Mouse (Mus musculus) C2C12 (cell line): ENCODE measurements around the gene Ntn1. TPM values are rescaled to one million over a fixed set of nuclear protein-coding genes. Genes with fewer than 3 reads are reported as not detected.

Experiments
- H3K27me3 ChIP-seq: one replicate; pipeline ENCODE4 v1.6.1; 2011; ENCODE audit not compliant: control insufficient read depth, insufficient read depth, insufficient read length
- H3K36me3 ChIP-seq: one replicate; pipeline ENCODE4 v1.6.1; 2011; ENCODE audit not compliant: control insufficient read depth, insufficient read depth
- H3K4me3 ChIP-seq: one replicate; pipeline ENCODE4 v1.5.1; 2011; ENCODE audit warnings: mild to moderate bottlenecking, control low read depth; ENCODE audit not compliant: poor library complexity, insufficient read depth, severe bottlenecking
- H3K79me2 ChIP-seq: one replicate; pipeline ENCODE4 v1.6.1; 2011; ENCODE audit not compliant: control insufficient read depth, insufficient read depth
- H3K79me3 ChIP-seq: one replicate; pipeline ENCODE4 v1.6.1; 2011; ENCODE audit warnings: low read depth, control low read depth
- H3ac ChIP-seq: one replicate; pipeline ENCODE3; 2011; ENCODE audit warnings: low read depth; ENCODE audit not compliant: control insufficient read depth, insufficient read length
- CEBPB ChIP-seq: IDR thresholded peaks from one replicate; pipeline ENCODE4 v1.6.1; 2011; ENCODE audit warnings: low read depth, mild to moderate bottlenecking, control low read depth, moderate library complexity
- CTCF ChIP-seq: IDR thresholded peaks from one replicate; pipeline ENCODE4 v1.5.1; 2011; ENCODE audit not compliant: control insufficient read depth, insufficient read depth, insufficient read length
- FOSL1 ChIP-seq: IDR thresholded peaks from one replicate; pipeline ENCODE4 v1.8.0; 2011; ENCODE audit warnings: mild to moderate bottlenecking, low read length; ENCODE audit not compliant: poor library complexity, insufficient read depth, severe bottlenecking
- MAX ChIP-seq: IDR thresholded peaks from one replicate; pipeline ENCODE4 v1.6.1; 2011; ENCODE audit warnings: mild to moderate bottlenecking, control low read depth
- MYOD1 ChIP-seq: IDR thresholded peaks from one replicate; pipeline ENCODE4 v1.6.1; 2011; ENCODE audit warnings: low read depth; ENCODE audit not compliant: control insufficient read depth, insufficient read length
- MYOG ChIP-seq: IDR thresholded peaks from one replicate; pipeline ENCODE4 v1.6.1; 2011; ENCODE audit not compliant: control insufficient read depth, insufficient read length; ENCODE audit errors: extremely low read depth
- USF1 ChIP-seq: IDR thresholded peaks from one replicate; pipeline ENCODE4 v1.6.1; 2011; ENCODE audit warnings: low read depth, mild to moderate bottlenecking, control low read depth, moderate library complexity
- polyA plus RNA-seq: library from polyadenylated mRNA; unstranded; fragments of >200 nt; fragmentation: generic; extraction: Trizol; gene quantifications from one replicate; pipeline ENCODE4 v1.2.1, GENCODE M21; 2012; ENCODE audit warnings: missing spikeins

Ntn1 gene
- polyA plus RNA-seq, 1 experiment: 19.4 TPM

DNA sequence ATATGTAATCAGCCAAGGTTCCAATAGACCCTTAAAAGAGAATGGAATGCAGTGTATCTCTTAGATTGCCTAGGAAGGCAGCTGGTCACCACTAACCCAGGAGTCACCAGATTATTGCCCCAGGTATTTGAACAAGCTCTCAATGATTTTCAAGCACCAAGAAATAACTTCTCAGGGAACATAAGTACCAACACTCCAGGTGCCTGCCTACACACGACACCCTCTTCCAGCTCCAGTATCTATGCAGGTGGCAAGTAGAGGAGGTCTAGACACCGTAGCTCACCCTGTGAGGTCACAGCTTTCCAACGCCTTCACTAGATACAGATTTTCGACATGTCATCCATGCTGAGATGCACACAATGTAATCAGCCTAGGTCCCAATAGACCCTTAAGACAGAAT is 99.0 kb downstream of the Ntn1 start:
- H3K79me2 ChIP-seq: peaks cover 23% of the 10 kb centered on the region
- H3K79me3 ChIP-seq: no peaks in the 10 kb centered on the region
- H3K27me3 ChIP-seq: no peaks in the 10 kb centered on the region
- peaks cover 3% of the 10 kb centered on the region for H3K36me3 ChIP-seq
- no peak overlapping the region for H3K4me3 ChIP-seq
- TF ChIP-seq FOSL1: no peak
- no peak overlapping the region for H3ac ChIP-seq

DNA sequence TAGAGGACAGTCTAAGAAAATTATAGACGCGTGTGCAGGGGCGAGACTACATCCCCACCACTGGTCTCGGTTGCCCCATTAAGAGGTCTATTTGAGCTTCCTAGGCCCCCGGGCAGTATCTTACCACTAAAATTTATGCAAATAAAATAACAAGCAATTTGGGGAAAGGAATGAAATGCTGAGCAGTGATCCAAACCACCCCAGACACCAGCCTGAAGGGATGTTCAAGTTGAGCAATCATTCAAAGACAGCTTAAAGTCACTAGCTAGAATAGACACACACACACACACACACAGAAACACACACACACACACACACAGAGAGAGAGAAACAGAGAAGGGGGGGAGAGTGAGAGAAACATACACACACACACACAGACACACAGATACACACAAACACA is 105.1 kb downstream of the Ntn1 start:
- peaks cover 10% of the 10 kb centered on the region for H3K79me2 ChIP-seq
- H3K27me3 ChIP-seq: no peaks in the 10 kb centered on the region
- no peaks in the 10 kb centered on the region for H3K79me3 ChIP-seq
- TF ChIP-seq MYOG (no peak), FOSL1 (no peak), MYOD1 (no peak), MAX (no peak), USF1 (no peak), CTCF (no peak), CEBPB (no peak)
- no peaks in the 10 kb centered on the region for H3K36me3 ChIP-seq
- no peak overlapping the region for H3K4me3 ChIP-seq
- no peak overlapping the region for H3ac ChIP-seq

DNA sequence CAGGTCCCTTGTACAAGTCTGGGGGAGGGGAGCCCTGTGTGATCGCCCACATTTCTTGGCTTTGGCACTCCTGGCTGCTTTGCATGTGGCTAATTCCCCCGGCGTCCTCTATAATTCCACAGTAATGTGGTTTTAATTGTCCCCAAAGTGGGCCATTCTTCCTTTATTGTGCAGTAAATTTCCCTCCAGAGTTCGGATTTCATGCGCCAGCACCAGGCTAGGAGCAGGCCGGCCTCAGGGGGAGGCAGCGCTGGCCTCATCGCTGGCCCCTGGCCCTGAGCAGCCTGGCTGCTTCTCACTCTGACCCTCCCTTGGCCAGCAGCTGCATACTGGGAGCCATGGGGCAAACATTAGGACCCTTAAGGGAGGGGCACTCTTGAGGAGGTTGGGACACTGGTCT is 110.0 kb downstream of the Ntn1 start:
- TF ChIP-seq FOSL1 (no peak), MYOD1 (no peak), MYOG (no peak), CTCF (no peak), MAX (no peak), CEBPB (no peak), USF1 (no peak)

GRCm38 (mm10) chr11:68287331-68287730 is 113.3 kb downstream of the Ntn1 start:
- H3K4me3 ChIP-seq: no peak overlapping the region
- H3K79me3 ChIP-seq: no peaks in the 10 kb centered on the region
- H3K27me3 ChIP-seq: no peaks in the 10 kb centered on the region
- H3K36me3 ChIP-seq: no peaks in the 10 kb centered on the region
- no peak overlapping the region for H3ac ChIP-seq
- H3K79me2 ChIP-seq: peaks cover 6% of the 10 kb centered on the region
- no peak for TF ChIP-seq FOSL1
- no peak for TF ChIP-seq MYOG
- no peak for TF ChIP-seq USF1
- TF ChIP-seq MAX: no peak
- TF ChIP-seq CEBPB: no peak
- TF ChIP-seq MYOD1: no peak
- no peak for TF ChIP-seq CTCF

More for the DNA sequence above, 110.0 kb downstream of the Ntn1 start:
- H3ac ChIP-seq: no peak overlapping the region
- H3K79me2 ChIP-seq: peaks cover 6% of the 10 kb centered on the region
- H3K27me3 ChIP-seq: no peaks in the 10 kb centered on the region
- H3K4me3 ChIP-seq: no peak overlapping the region
- no peaks in the 10 kb centered on the region for H3K36me3 ChIP-seq
- H3K79me3 ChIP-seq: no peaks in the 10 kb centered on the region

DNA sequence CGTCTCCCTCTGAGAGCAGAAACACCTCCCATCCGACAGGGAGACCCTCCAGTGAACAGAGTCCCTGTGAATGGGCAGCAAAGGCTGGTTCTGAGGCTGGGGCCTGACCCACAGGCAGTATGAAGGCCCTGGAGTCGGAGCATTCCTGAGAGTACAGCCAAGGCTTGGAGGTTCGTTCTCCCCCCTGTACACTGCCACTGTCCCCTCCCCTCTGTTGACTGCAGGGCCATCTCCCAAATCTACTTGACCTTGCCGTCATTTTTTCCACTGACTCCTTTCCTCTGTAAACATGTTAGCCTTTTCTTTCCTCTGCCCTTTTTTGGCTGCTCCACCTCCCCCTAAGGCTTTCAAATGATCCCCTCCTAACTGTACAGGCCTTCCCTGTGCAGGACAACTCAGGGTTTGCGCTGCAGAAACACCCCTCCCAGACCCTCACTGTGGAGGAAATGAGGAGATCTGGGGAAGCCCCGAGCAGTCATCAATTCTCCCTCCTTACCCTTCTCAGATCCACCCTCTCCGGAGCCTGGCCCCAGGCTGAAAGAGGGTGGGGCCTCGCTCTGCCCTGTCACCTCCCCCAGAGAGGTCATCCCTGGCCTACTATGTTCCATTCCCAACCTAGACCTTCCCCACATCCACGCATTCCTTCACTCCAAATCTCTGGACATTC is 114.3 kb downstream of the Ntn1 start:
- Histone ChIP-seq H3K79me3 (no peaks in the 10 kb centered on the region), H3K27me3 (no peaks in the 10 kb centered on the region), H3K36me3 (no peaks in the 10 kb centered on the region), H3K79me2 (peaks cover 6% of the 10 kb centered on the region), H3K4me3 (no peak overlapping the region), H3ac (no peak overlapping the region)
- TF ChIP-seq MAX (no peak), USF1 (no peak), FOSL1 (no peak), MYOD1 (no peak), CTCF (no peak), CEBPB (no peak), MYOG (no peak)

GRCm38 (mm10) chr11:68285754-68286141 is 114.9 kb downstream of the Ntn1 start:
- TF ChIP-seq FOSL1 (no peak), MYOD1 (no peak), MYOG (no peak), MAX (no peak), CTCF (no peak), CEBPB (no peak)
- Histone ChIP-seq H3K27me3 (no peaks in the 10 kb centered on the region), H3K4me3 (no peak overlapping the region), H3K79me3 (no peaks in the 10 kb centered on the region), H3K36me3 (no peaks in the 10 kb centered on the region), H3K79me2 (peaks cover 6% of the 10 kb centered on the region), H3ac (no peak overlapping the region)
